Mouse (Mus musculus): ENCODE results near the gene Ap1ar.

- TF ChIP-seq CTCF (IDR thresholded peaks at IDR 0.05; ENCODE audit: borderline replicate concordance, extremely low read depth, insufficient read depth, insufficient read length), result no peak
- TF ChIP-seq POLR2A (IDR thresholded peaks at IDR 0.05; ENCODE audit: borderline replicate concordance, extremely low read depth, insufficient read depth, insufficient read length, poor library complexity, severe bottlenecking), result no peak
These were observed 79.4 kb downstream of the Ap1ar start for GRCm38 (mm10) chr3:127757886-127758301.

All from brain, embryonic 14.5 days (tissue).